Mouse (Mus musculus): ENCODE data around the gene Art1. TPM values are rescaled to one million over a fixed set of nuclear protein-coding genes. Genes with fewer than 3 reads are reported as not detected.

Art1 gene
- polyA plus RNA-seq, 1 experiment from 2014 or later: not detected

GRCm38 (mm10) chr7:102103555-102103954 is 2.0 kb downstream of the Art1 start:
- Histone ChIP-seq H3K9me3 (ENCODE audit: control insufficient read depth) (no peaks in the 10 kb centered on the region), H3K36me3 (ENCODE audit: control insufficient read depth, insufficient read depth) (no peaks in the 10 kb centered on the region), H3K27me3 (replicated peaks; ENCODE audit: control insufficient read depth, insufficient read depth, low read length) (no peaks in the 10 kb centered on the region), H3K9ac (ENCODE audit: low read depth, low read length) (no peak overlapping the region), H3K4me3 (ENCODE audit: low read depth, low read length) (no peak overlapping the region), H3K27ac (ENCODE audit: low read depth, low read length) (no peak overlapping the region), H3K4me2 (replicated peaks; ENCODE audit: low read depth) (no peak overlapping the region), H3K4me1 (replicated peaks; ENCODE audit: control insufficient read depth, insufficient read depth, low read length) (no peaks in the 10 kb centered on the region; the same call in 1 of the 2 replicates)
- WGBS: 79% methylated on average over 2 of the region's 2 CpGs
- no peak for TF ChIP-seq CTCF (IDR thresholded peaks at IDR 0.05; ENCODE audit: low read depth)
- ATAC-seq: no peak

- TF ChIP-seq CTCF (IDR thresholded peaks at IDR 0.05; ENCODE audit: low read depth): no peak
- no peak for ATAC-seq
- 56% methylated on average over 5 of the region's 5 CpGs for WGBS
- no peaks in the 10 kb centered on the region; the same call in 1 of the 2 replicates for H3K4me1 ChIP-seq (replicated peaks; ENCODE audit: control insufficient read depth, insufficient read depth, low read length)
- H3K27ac ChIP-seq (ENCODE audit: low read depth, low read length): no peak overlapping the region
- no peak overlapping the region for H3K4me2 ChIP-seq (replicated peaks; ENCODE audit: low read depth)
- no peaks in the 10 kb centered on the region for H3K27me3 ChIP-seq (replicated peaks; ENCODE audit: control insufficient read depth, insufficient read depth, low read length)
- H3K9ac ChIP-seq (ENCODE audit: low read depth, low read length): no peak overlapping the region
- no peaks in the 10 kb centered on the region for H3K9me3 ChIP-seq (ENCODE audit: control insufficient read depth)
- H3K36me3 ChIP-seq (ENCODE audit: control insufficient read depth, insufficient read depth): no peaks in the 10 kb centered on the region
- no peak overlapping the region for H3K4me3 ChIP-seq (ENCODE audit: low read depth, low read length)
Observed at GRCm38 (mm10) chr7:102104126-102104525, 2.6 kb downstream of the Art1 start.

- Histone ChIP-seq H3K9ac (ENCODE audit: low read depth, low read length) (0 out of 2 replicates have a peak overlapping the region, but pooled peaks have one; percentile 17), H3K9me3 (ENCODE audit: control insufficient read depth) (no peaks in the 10 kb centered on the region), H3K4me3 (ENCODE audit: low read depth, low read length) (peak overlapping the region; percentile 13; the same call in 1 of the 2 replicates), H3K27ac (ENCODE audit: low read depth, low read length) (no peak overlapping the region), H3K27me3 (replicated peaks; ENCODE audit: control insufficient read depth, insufficient read depth, low read length) (no peaks in the 10 kb centered on the region), H3K4me1 (replicated peaks; ENCODE audit: control insufficient read depth, insufficient read depth, low read length) (no peaks in the 10 kb centered on the region), H3K36me3 (ENCODE audit: control insufficient read depth, insufficient read depth) (no peaks in the 10 kb centered on the region), H3K4me2 (replicated peaks; ENCODE audit: low read depth) (peak overlapping the region; percentile 63)
- 0 out of 2 replicates have a peak, but pooled peaks have one; percentile 16 for ATAC-seq
- 21% methylated on average over 23 of the region's 23 CpGs for WGBS
- peak; percentile 34; the same call in 1 of the 2 replicates for TF ChIP-seq CTCF (IDR thresholded peaks at IDR 0.05; ENCODE audit: low read depth)
Observed at GRCm38 (mm10) chr7:102106700-102107141, 5.2 kb downstream of the Art1 start.

GRCm38 (mm10) chr7:102108206-102108605 is 6.7 kb downstream of the Art1 start:
- TF ChIP-seq CTCF (IDR thresholded peaks at IDR 0.05; ENCODE audit: low read depth): no peak
- no peak for ATAC-seq

GRCm38 (mm10) chr7:102109171-102109570 is 7.6 kb downstream of the Art1 start, which contains the start of gene Art5:
TSS of gene Art5 (minus strand) at chr7:102109489.
- ATAC-seq: no peak
- no peak within 1 kb of the TSS for H3K4me3 ChIP-seq (ENCODE audit: low read depth, low read length)
- no peak within 1 kb of the TSS for H3K9ac ChIP-seq (ENCODE audit: low read depth, low read length)
- no peak within 1 kb of the TSS for H3K27ac ChIP-seq (ENCODE audit: low read depth, low read length)
- no peaks in the 10 kb centered on the region for H3K9me3 ChIP-seq (ENCODE audit: control insufficient read depth)
- no peak within 1 kb of the TSS for H3K4me2 ChIP-seq (replicated peaks; ENCODE audit: low read depth)
- H3K4me1 ChIP-seq (replicated peaks; ENCODE audit: control insufficient read depth, insufficient read depth, low read length): no peaks in the 10 kb centered on the region
- TF ChIP-seq CTCF (IDR thresholded peaks at IDR 0.05; ENCODE audit: low read depth): no peak
- no peaks in the 10 kb centered on the region for H3K27me3 ChIP-seq (replicated peaks; ENCODE audit: control insufficient read depth, insufficient read depth, low read length)
- WGBS: 68% methylated on average over 7 of the region's 7 CpGs
- no peaks in the 10 kb centered on the region for H3K36me3 ChIP-seq (ENCODE audit: control insufficient read depth, insufficient read depth)

More at GRCm38 (mm10) chr7:102108206-102108605, 6.7 kb downstream of the Art1 start:
- Histone ChIP-seq H3K9ac (ENCODE audit: low read depth, low read length) (no peak overlapping the region), H3K4me3 (ENCODE audit: low read depth, low read length) (no peak overlapping the region), H3K36me3 (ENCODE audit: control insufficient read depth, insufficient read depth) (no peaks in the 10 kb centered on the region), H3K4me1 (replicated peaks; ENCODE audit: control insufficient read depth, insufficient read depth, low read length) (no peaks in the 10 kb centered on the region), H3K4me2 (replicated peaks; ENCODE audit: low read depth) (no peak overlapping the region), H3K27me3 (replicated peaks; ENCODE audit: control insufficient read depth, insufficient read depth, low read length) (no peaks in the 10 kb centered on the region), H3K9me3 (ENCODE audit: control insufficient read depth) (no peaks in the 10 kb centered on the region), H3K27ac (ENCODE audit: low read depth, low read length) (no peak overlapping the region)
- 69% methylated on average over 1 of the region's 1 CpGs for WGBS

- no peaks in the 10 kb centered on the region for H3K4me1 ChIP-seq (replicated peaks; ENCODE audit: control insufficient read depth, insufficient read depth, low read length)
- WGBS: 89% methylated on average over 4 of the region's 4 CpGs
- H3K27ac ChIP-seq (ENCODE audit: low read depth, low read length): no peak overlapping the region
Observed at GRCm38 (mm10) chr7:102109746-102110145, 8.2 kb downstream of the Art1 start.

More at GRCm38 (mm10) chr7:102109746-102110145, 8.2 kb downstream of the Art1 start:
- Histone ChIP-seq H3K36me3 (ENCODE audit: control insufficient read depth, insufficient read depth) (no peaks in the 10 kb centered on the region), H3K9ac (ENCODE audit: low read depth, low read length) (no peak overlapping the region), H3K4me2 (replicated peaks; ENCODE audit: low read depth) (no peak overlapping the region), H3K27me3 (replicated peaks; ENCODE audit: control insufficient read depth, insufficient read depth, low read length) (no peaks in the 10 kb centered on the region), H3K4me3 (ENCODE audit: low read depth, low read length) (no peak overlapping the region), H3K9me3 (ENCODE audit: control insufficient read depth) (no peaks in the 10 kb centered on the region)
- no peak for TF ChIP-seq CTCF (IDR thresholded peaks at IDR 0.05; ENCODE audit: low read depth)
- no peak for ATAC-seq
